Mouse (Mus musculus): ENCODE data around the gene Dclre1b.
"Not testable (repeated sequence)": the region's sequence is repeated elsewhere in the genome, so short reads cannot be mapped to it uniquely, and the experiment has no call there.

The Dclre1b gene

DNA sequence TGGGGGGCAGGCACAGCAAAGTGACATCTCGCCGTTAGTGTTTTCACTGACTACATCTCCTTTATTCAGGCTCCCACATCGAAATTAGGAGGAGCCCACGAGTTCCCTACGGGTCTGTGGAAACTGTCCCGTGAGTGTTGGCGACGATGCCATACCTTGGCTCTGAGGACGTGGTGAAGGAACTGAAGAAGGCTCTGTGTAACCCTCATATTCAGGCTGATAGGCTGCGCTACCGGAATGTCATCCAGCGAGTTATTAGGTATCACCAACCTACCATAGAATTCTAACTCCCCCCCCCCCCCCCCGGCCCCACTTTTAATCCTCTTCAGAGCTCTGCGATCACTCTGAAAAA lies 531 bp upstream of the Dclre1b start:
- DNase-seq (ENCODE audit: low read depth) = no peak

DNA sequence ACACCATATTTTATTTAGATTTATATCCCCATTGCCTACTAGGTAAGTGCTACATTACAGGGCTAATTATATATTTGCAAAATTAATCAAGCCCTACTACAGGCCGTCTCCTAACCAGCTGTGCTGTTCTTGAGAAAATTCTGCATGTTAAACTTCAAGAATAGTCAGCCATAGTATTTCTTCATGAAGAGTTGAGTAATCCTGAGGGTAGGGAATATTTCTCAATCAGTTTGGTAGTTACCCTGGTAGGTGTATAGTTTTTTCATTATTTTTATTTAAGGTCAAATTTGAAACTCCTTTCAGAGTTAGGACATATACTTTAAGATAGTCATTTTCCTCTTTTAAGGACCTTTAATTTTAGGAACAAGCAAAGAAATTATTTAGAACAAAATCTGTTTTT lies 3.6 kb downstream of the Dclre1b start:
- DNase-seq (ENCODE audit: low read depth) = no peak

DNA sequence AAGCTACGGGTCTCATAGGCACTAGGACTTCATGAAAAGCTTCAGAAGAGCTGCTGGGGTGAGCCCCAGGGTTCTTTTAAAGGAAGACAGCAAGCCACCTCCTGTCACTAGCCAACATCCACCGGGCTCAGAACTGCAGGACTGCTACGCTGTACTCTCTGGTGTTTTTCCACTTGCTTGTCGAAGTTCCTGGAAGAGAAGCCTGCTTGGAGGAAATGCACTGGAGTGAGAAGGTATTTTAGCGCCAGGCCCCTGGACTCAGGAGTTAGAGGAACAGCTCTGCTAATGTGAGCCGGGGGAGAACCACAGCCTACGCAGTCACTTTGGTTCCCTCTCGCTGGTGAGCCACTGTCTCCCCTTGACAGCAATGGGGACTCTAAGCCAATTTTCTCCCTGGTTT lies 6.4 kb downstream of the Dclre1b start:
- no peak for DNase-seq (ENCODE audit: low read depth)

DNA sequence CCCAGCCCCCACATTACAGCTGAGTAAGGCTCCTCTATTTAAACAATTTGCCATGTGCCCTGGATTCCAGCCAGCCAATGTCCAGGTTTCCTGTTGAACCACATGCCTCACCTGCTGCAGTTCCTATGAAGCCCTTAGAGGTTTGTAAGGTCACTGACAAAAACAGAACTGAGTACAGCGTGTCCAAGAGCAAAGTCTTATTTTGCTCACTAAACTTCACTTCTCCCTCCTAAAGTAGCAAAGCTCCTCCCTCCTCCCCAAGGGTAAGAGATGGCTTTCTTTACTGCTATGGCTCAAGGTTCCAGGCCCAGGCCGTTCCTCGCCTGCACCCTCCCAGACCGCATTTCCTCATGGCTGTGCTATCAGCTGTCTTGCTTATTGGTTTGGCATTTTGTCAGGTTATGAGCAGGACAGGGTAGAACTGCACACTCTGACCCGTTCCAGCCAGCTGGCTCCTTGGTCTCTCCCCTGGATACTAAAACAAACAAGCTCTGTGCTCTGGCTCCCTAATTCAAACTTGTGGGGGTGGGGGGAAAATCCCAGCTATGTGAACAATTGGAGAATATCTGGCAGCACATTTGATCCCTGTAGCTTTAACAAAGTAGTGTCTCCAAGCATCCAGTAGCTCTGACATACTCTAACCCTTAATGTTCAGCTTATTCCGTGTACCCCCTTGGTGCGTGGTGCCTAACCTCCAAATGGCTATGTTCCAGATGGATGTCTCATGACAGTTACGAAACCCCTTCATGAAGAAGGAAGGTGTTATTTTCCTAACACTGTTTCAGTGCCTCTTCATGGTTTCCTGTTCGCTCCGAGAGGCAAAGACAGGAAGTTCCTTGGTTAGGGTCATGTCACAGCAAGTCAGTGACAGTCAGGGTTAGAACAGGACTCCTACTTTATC lies 7.4 kb downstream of the Dclre1b start:
- peak; percentile 56 for DNase-seq (ENCODE audit: low read depth)

DNA sequence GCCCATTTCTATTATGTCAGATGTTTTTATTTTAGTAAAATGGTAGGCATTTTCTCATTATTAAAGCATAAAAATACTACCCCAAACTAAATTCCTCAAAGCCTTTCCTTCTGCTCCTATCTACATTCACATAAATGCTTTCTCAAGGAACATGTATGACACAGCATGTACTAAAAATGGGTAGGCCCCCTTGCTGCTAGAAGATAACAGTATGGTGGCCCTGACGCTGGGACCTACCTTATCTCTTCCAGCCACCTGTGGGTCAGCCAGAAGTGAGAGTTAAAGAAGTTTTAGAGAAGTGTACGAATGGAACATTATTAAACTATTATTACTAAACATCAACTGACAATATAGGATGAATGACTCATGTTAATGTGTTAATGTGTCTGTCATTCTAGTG lies 9.7 kb downstream of the Dclre1b start:
- DNase-seq (ENCODE audit: low read depth) = no peak

DNA sequence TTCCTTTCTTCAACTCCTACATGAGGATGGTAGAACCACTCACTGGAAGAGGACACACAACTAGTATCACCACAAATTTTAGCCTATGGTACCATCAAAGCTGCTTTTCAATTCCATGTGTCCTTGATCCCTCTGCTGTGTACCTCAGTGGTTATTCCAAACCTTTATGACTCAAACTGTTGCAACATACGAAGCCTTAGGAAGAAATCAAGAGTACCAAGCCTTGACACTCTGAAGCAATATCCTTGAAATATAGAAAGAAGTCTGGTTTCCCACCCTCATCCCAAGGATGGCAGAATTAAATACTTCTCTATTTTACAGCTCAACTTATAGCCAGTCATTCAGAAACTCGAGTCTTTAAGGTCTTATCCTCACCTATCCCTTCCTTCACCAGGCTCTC lies 12.9 kb downstream of the Dclre1b start:
- no peak for DNase-seq (ENCODE audit: low read depth)

DNA sequence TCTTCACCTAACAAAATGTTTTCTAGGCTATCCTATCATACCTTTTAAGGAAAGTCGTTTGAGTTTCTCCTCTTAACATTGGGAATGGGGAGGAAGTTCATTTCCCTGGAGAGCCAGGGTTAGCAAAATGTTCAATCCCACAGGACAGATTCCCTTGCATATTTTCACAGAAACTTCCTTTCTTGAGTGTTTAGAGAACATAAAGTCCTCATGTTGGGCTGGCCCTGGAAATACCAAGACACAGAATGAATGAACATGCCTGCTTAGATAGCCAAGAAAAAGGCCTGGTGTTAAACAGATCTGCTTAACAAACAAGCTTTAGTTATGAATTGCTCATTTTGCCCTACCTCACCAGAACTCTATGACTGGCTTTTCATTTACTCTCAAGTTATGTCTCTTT lies 16.7 kb downstream of the Dclre1b start:
- DNase-seq (ENCODE audit: low read depth) = no peak

DNA sequence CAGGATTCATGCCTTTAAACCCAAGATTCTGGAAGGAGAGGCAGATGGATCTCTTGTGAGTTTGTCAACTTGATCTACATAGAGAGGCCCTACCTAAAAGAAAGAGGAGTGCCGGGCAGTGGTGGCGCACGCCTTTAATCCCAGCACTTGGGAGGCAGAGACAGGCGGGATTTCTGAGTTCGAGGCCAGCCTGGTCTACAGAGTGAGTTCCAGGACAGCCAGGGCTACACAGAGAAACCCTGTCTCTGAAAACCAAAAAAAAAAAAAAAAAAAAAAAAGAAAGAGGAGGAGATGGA lies 17.2 kb downstream of the Dclre1b start:
- DNase-seq (ENCODE audit: low read depth) = not testable (repeated sequence)

DNA sequence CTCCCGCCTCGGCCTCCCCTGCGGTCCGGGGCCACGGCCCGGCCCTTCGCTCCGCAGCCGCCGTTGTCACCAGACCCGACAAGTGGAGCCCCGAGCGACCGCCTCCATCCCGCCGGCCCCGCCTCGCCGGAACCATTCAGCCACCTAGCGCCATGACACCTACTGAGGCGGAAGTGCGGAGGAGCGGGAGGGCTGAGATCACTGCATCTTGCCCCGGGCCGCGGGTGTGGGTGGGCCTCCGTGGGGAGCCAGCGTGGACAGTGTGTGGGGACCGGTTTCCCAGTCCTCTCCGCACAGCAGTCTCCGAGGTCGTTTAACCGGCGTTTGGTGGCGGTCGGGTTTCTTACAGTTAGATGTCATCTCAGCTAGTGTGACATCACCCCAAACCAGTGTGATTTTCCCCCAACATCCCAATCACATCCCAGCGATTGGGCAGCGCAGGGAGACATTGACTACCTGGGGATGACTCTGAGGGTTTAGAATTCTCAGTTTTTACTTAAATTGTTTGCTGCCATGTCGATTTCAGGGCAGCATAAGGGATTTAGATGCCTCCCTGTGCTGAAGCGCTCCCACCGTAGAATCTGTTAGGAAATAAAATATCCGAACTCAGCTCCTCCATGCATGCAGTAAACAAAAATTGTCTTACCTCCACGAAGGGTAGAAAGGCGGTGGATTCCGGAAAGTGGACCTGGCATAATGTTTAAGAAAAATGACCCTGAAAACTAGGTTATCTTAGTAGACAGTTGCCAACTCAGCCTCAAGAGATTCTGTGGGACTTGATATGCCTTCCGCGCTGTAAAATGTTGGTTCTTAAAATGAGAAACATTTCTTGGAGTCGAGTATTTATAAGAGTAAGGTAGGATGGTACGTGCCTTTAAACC lies 17.8 kb downstream of the Dclre1b start, which contains the start of gene Hipk1:
Gene Hipk1 (minus strand): TSS at position 334 of the 881 bp plus-strand sequence.
- DNase-seq (ENCODE audit: low read depth) = peak; percentile 81

DNA sequence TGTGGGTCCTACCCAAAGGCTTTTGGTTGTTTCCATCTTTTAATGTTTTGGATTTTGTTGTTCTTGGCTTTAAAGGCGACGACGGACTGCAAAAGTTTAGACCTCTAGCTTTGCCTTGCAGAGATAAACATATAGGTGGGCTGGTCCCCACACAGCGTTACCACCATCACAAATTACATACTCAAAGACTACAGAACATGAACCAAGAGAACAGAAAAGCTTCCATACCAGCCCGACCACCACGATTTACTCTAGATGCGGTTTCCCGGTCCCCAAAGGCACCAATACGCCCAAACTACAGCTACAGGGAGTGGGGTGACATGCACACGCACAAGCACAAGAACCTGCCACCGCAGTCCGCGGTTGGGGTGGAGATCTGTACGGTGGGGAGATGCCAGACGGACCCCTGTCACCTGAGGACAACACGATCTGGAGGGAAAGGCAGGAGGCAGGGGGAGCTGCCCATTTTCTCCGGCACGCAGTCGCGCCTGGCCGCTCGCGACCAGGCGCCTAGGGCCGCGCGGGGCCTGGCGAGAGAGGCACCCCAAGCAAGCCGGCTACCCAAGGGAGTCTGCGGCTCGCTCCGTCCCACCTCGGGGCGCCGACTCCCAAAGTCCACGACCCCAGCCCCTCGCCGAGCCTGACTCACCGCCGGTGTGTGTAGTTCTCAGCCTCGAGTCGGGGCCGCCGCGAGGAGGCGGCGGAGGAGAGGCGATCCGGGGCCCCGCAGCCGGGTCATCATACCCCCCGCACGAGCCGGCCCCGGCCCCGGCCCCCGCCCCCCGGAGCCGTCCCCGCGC lies 18.7 kb downstream of the Dclre1b start:
- DNase-seq (ENCODE audit: low read depth) = no peak

DNA sequence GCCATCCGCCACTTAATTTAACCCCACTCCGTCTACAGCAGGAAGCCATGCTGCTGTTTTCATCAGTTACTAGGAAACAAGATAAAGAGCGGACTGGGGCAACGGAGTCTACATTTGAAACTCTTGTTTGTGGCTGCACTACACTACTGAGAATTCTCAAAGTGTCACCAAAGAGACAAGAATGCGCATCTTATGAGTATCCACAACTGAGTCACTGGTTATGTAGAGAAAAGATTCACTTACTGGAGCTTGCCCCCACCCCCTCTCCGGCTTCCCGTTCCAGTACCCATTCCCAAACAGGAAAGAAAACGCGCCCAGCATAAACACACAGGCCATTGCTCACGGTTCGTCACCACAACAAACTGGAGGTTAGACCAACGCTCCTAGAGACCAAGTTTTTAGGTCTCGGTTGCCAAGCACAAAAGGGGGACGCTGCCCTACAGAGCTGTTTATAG lies 19.3 kb downstream of the Dclre1b start:
- no peak for DNase-seq (ENCODE audit: low read depth)

DNA sequence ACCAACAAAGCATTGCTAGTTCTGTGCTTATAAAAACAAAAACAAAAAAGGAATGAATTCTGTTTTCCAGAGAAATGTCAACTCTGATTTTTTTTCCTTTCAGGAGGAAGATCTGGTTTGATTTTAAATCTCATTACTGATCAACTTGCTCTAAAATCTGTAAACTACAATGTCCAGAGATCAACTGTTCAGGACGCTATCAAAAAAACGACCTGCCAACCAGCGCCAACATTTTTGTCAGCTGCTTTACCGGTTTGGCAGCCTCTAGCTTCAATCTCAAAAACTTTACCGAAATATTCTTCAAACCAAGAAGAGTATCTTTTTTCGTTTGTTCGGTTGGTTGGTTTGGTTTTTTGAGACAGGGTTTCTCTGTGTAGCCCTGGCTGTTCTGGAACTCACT lies 20.1 kb downstream of the Dclre1b start:
- no peak for DNase-seq (ENCODE audit: low read depth)

DNA sequence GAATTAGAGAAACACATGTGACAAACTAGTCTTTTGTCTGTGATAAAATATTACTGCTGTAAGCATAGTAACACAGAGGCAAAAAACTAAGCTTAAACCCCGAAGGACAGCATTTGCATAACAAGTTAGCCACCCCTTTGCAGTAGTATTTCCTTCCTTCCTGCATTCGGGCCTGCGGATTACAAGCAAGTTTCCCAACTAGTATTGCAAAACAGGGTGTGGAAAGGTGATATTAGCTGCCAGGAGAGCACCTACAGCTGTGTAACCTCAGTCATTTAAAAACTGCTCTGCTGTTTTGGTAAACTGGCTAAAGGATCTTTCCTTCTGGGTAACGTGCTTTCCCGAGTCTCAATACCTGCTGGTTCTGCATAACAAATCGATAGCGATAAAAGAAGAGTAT lies 22.0 kb downstream of the Dclre1b start:
- DNase-seq (ENCODE audit: low read depth) = no peak

DNA sequence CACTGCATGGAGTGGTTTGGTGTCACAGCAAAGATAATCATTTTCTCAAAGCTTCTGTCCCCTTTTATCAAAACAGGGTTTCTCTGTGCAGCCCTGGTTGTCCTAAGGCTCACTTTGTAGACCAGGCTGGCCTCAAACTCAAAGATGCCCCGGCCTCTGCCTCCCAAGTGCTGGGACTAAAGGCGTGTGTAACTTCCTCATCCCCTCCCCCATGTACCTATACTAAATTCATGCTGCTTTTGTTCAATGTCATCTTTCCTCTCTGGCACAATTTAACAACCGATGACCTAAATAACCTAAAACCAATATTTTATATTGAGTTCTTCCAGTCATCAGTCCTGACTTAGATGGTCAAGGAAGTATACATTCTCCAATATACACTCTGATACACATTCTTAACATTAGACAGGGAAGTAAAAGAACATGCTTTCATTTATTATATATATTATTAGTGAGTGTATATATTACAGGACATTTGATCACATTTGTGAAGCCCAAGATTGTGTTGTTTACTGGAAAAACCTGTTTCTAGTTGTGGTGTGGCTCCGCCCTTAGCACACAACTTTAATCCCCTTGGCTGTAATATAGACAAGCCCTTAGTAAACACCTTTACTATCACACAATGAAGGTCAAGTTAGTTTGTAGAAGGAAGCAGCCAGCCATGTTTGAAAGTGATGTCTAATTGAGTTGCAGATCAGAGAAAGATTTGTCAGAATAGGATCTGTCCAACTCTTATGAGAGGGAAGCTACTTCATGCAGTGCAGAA lies 26.2 kb downstream of the Dclre1b start:
- DNase-seq (ENCODE audit: low read depth) = no peak

DNA sequence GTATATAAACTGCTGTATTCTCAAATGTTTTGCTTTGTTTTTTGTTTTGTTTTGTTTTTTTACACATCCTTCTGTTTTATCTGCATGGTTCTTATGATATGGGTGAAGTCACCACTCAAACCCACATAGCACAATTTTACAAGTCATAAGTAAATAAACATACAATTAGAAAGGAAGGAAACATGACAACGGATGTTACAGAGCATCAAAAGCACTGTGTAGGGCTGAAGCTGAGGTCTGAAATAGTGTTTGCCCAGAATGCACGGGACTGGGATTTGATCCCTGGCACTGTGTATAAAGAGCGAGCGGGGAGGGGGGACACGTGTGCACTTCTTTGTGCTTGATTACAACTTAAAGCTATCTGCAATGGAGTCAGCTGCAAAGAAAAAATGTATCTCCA lies 28.5 kb downstream of the Dclre1b start:
- DNase-seq (ENCODE audit: low read depth) = no peak

DNA sequence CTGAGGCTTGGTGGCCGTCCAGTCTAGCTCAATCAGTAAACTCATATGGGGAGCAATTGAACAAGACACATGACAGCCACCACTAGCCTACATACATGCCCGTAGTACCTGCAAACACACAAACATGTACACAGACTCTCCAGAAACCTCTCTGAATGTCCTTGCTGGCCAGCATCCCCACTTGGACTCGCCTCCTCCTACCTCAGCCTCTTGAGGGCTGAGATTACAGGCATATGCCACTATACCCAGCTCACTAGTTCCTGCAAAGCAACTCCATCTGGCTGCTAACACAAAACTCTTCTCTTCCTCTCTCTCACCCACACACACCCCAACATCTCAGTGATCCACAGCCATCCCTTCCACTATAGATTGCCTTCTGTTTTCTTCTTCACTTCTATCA lies 29.0 kb downstream of the Dclre1b start:
- no peak for DNase-seq (ENCODE audit: low read depth)

DNA sequence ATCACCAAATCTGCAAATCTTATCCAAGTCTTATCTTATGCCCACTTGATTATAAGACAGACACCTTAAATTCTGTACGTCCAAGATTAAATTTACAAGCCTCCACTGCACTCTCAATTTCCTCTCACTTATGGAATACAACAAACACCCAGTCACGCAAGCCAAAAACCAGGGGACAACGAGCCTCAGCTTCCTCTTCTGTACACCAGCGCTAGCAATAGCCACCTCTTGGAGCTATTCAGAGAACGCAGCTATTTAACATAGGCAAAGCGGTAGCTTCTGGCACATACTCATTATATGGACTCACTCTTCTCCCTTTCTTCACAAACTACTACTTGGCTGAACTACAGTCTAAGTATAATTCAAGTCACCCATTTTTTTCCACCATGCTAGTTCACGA lies 30.1 kb downstream of the Dclre1b start:
- no peak for DNase-seq (ENCODE audit: low read depth)

DNA sequence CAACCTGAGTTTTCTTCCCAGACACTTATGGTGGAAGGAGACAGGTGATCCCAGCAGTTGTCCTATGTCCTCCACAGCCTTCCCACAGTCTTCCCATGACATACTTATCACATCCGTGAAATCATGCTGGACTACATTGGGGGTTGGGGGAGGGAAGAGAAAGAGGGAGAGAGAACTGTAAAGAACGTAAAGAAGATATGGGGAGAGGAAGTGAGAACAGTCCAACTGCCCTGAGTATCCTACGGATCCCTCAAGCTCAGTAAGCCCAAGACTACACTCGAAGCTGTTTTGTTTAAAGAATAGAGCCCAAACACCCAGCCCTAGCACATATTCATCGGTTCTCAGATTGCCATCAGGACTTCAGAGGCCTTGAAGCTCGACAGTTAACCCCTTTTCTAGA lies 30.6 kb downstream of the Dclre1b start:
- no peak for DNase-seq (ENCODE audit: low read depth)

DNA sequence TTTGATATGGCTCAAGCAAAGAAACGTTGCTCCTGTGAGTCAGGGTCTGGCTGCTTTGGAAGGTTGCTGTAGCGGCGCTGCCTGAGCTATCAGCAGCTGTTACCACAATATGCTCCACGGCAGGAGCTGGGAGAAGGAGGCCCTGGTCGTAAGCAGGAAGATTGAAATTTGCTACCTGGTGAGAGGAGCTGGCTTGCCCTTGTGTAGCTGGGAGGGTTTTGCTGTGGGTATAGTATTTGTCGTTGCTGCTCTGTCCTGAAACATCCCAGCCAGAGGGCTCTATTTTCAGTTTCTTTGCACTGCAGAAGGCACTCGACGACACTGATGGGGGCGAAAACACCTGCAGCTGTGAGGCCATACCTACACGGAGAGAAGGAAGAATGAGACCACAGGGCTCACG lies 31.3 kb downstream of the Dclre1b start:
- DNase-seq (ENCODE audit: low read depth) = no peak

DNA sequence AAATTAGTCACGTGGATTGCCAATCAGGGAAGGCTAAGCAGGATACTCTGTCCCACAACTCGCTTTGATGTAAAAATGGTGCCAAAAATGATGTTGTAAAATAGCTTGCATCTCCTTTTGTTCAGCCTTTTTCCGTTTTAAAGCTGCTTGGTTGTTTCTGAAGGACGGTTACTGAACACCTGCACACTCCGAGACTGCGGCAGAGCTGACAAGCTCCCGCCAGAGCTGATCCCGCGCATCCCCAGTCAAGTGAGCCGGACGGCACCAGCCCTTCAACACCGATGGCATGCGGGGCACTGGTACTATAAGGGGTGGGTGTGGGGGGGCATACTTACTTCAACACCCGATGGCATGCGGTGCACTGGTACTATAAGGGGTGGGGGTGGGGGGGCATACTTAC lies 35.2 kb downstream of the Dclre1b start:
- no peak for DNase-seq (ENCODE audit: low read depth)

DNA sequence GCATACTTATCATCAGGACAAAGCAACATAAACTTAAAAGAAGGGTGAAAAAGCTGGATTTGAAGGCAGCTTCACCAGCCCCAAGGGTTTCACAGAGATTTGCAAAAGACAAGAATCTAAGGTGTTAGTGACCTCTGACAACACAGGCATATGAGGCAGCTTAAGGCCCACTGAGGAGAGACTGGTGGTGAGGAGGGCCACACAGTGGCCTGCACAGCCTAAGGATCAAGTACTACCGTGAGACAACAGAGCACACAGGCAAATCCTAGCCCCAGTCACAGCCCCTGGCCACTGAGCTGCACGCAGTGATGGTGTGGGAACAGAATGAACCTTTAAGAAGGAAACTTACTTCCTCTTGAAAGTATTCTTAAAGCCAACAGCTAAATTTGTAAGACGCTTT lies 35.7 kb downstream of the Dclre1b start:
- no peak for DNase-seq (ENCODE audit: low read depth)

DNA sequence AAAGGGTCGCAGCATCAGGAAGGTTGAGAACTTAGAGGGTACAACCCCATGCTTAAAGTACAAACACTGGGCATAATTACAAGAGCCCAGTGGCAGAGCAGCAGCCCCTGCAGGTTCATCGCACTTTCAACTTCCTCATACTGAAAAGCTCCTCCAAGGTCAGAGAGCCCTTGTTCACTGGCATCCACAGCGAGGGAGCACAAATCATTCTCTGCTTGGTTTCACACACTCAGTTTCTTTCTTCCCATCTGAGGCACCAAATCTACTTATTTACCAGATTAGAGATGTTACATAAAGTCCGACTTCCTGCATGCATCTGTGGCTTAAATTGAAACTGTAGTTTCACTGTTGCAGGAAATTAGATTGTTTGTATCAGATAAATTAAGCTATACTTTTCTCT lies 36.4 kb downstream of the Dclre1b start:
- no peak for DNase-seq (ENCODE audit: low read depth)

Data from c-Kit-positive CD71-negative TER-119-negative erythroid progenitor cells, embryonic 14.5 days (primary cell).